Mouse (Mus musculus) liver, embryonic 14.5 days (tissue): ENCODE results near the gene Fcrl5.

ENCODE experiments used
- CTCF ChIP-seq: IDR thresholded peaks from 2 replicates; pipeline ENCODE4 v1.5.1; 2016; ENCODE audit warnings: antibody characterized with exemption, low read depth, control low read depth
- EP300 ChIP-seq: IDR thresholded peaks from 2 replicates; pipeline ENCODE4 v1.6.1; 2016; ENCODE audit warnings: antibody characterized with exemption, low read depth

GRCm38 (mm10) chr3:87521126-87521525 is 85.6 kb downstream of the Fcrl5 start:
- no peak for TF ChIP-seq CTCF
- no peak for TF ChIP-seq EP300
